Comparison of ENCODE assay signal across 8 mouse cellular contexts in genomic region chr6:100155676-100156075, GRCm38 (mm10).
A peak's percentile ranks its signal among the peaks of the same experiment; 100 is the strongest.
DNase-seq lines count a peak whose midpoint lies in the region; ATAC-seq lines count a peak whose summit lies in the region.

No protein-coding gene starts in this region.

- H3K9ac ChIP-seq in embryonic facial prominence, embryonic 13.5 days = no peak overlapping the region
- H3K9ac ChIP-seq in hindbrain, embryonic 12.5 days = no peak overlapping the region
- H3K9ac ChIP-seq in liver, embryonic 11.5 days (ENCODE audit: low read depth, low read length) = no peak overlapping the region
- no peak overlapping the region for H3K9ac ChIP-seq in neural tube, embryonic 14.5 days (replicated peaks; ENCODE audit: low read depth, low read length)

- H3K36me3 ChIP-seq in embryonic facial prominence, embryonic 13.5 days = no peaks in the 10 kb centered on the region
- H3K36me3 ChIP-seq in hindbrain, embryonic 12.5 days = no peaks in the 10 kb centered on the region
- no peaks in the 10 kb centered on the region for H3K36me3 ChIP-seq in liver, embryonic 11.5 days (ENCODE audit: control insufficient read depth, insufficient read depth, low read length)
- no peaks in the 10 kb centered on the region for H3K36me3 ChIP-seq in neural tube, embryonic 14.5 days (ENCODE audit: control insufficient read depth, insufficient read depth, low read length)

- H3K4me3 ChIP-seq in embryonic facial prominence, embryonic 13.5 days = no peak overlapping the region
- H3K4me3 ChIP-seq in hindbrain, embryonic 12.5 days = no peak overlapping the region
- H3K4me3 ChIP-seq in liver, embryonic 11.5 days (ENCODE audit: low read depth, low read length) = no peak overlapping the region
- H3K4me3 ChIP-seq in neural tube, embryonic 14.5 days (ENCODE audit: low read depth, low read length) = no peak overlapping the region

- H3K4me2 ChIP-seq in embryonic facial prominence, embryonic 13.5 days = no peak overlapping the region
- no peak overlapping the region for H3K4me2 ChIP-seq in hindbrain, embryonic 12.5 days (replicated peaks)
- peak overlapping the region; percentile 39 for H3K4me2 ChIP-seq in liver, embryonic 11.5 days
- H3K4me2 ChIP-seq in neural tube, embryonic 14.5 days (ENCODE audit: low read depth, low read length) = no peak overlapping the region; the same call in 1 of the 2 replicates

- peaks cover 47% of the 10 kb centered on the region for H3K4me1 ChIP-seq in embryonic facial prominence, embryonic 13.5 days
- H3K4me1 ChIP-seq in hindbrain, embryonic 12.5 days = peaks cover 26% of the 10 kb centered on the region
- H3K4me1 ChIP-seq in liver, embryonic 11.5 days (replicated peaks; ENCODE audit: control insufficient read depth, insufficient read depth, low read length) = peaks cover 6% of the 10 kb centered on the region
- H3K4me1 ChIP-seq in neural tube, embryonic 14.5 days (ENCODE audit: control insufficient read depth, insufficient read depth, low read length) = 0 out of 2 replicates have a peak, but pooled peaks cover 8% of the 10 kb centered on the region

- no peak for ATAC-seq in embryonic facial prominence, embryonic 13.5 days (ENCODE audit: insufficient number of reproducible peaks, insufficient read depth, low FRiP score, low TSS enrichment, low read depth)
- no peak; the same call in 1 of the 2 replicates for ATAC-seq in hindbrain, embryonic 12.5 days (ENCODE audit: low FRiP score)
- ATAC-seq in liver, embryonic 11.5 days (replicated peaks; ENCODE audit: low FRiP score) = peak; percentile 43; the same call in 1 of the 2 replicates
- ATAC-seq in neural tube, embryonic 14.5 days (ENCODE audit: low read depth) = peak; percentile 47; the same call in 1 of the 2 replicates

- peak; percentile 36 for DNase-seq in embryo, embryonic 10.5 days (ENCODE audit: low spot score)
- no peak for DNase-seq in embryo, embryonic 9.5 days (ENCODE audit: extremely low spot score)
- no peak for DNase-seq in liver, embryonic 11.5 days (ENCODE audit: low spot score)
- DNase-seq in layer of hippocampus, postnatal 10 days (ENCODE audit: low spot score in 2 of 2) = no peak
- DNase-seq in spleen, postnatal 4 days (ENCODE audit: low spot score in 2 of 2) = no peak

- 0 out of 2 replicates have a peak overlapping the region, but pooled peaks have one; percentile 11 for H3K27ac ChIP-seq in embryonic facial prominence, embryonic 13.5 days
- H3K27ac ChIP-seq in hindbrain, embryonic 12.5 days = peak overlapping the region; percentile 52; the same call in 1 of the 2 replicates
- peak overlapping the region; percentile 38; the same call in 1 of the 2 replicates for H3K27ac ChIP-seq in liver, embryonic 11.5 days (ENCODE audit: low read depth, low read length)
- 0 out of 2 replicates have a peak overlapping the region, but pooled peaks have one; percentile 6 for H3K27ac ChIP-seq in neural tube, embryonic 14.5 days (ENCODE audit: low read depth, low read length)

- WGBS in embryonic facial prominence, embryonic 13.5 days = 60% methylated on average over 20 of the region's 20 CpGs
- WGBS in hindbrain, embryonic 12.5 days = 38% methylated on average over 20 of the region's 20 CpGs
- 38% methylated on average over 20 of the region's 20 CpGs for WGBS in liver, embryonic 11.5 days
- WGBS in neural tube, embryonic 14.5 days = 9% methylated on average over 20 of the region's 20 CpGs

- H3K27me3 ChIP-seq in embryonic facial prominence, embryonic 13.5 days = no peaks in the 10 kb centered on the region
- peaks cover 18% of the 10 kb centered on the region for H3K27me3 ChIP-seq in hindbrain, embryonic 12.5 days
- no peaks in the 10 kb centered on the region for H3K27me3 ChIP-seq in liver, embryonic 11.5 days (replicated peaks; ENCODE audit: control insufficient read depth, insufficient read depth, low read length)
- H3K27me3 ChIP-seq in neural tube, embryonic 14.5 days (ENCODE audit: control insufficient read depth, insufficient read depth, low read length) = no peaks in the 10 kb centered on the region

- H3K9me3 ChIP-seq in embryonic facial prominence, embryonic 13.5 days = no peaks in the 10 kb centered on the region
- H3K9me3 ChIP-seq in hindbrain, embryonic 12.5 days (replicated peaks) = no peaks in the 10 kb centered on the region
- no peaks in the 10 kb centered on the region for H3K9me3 ChIP-seq in liver, embryonic 11.5 days (ENCODE audit: control insufficient read depth, low read length)
- H3K9me3 ChIP-seq in neural tube, embryonic 14.5 days (ENCODE audit: control insufficient read depth, low read length) = no peaks in the 10 kb centered on the region

Comparison
In these comparisons a context has a peak if more than half of its experiments do, and no peak if none do; other contexts are left out.
1. ATAC-seq: peak in liver, embryonic 11.5 days (single experiment) and neural tube, embryonic 14.5 days (single experiment); none in embryonic facial prominence, embryonic 13.5 days (single experiment) and hindbrain, embryonic 12.5 days (single experiment).
2. Peak in every context shown above with its lines, with median percentiles within 50 percentile points of each other: H3K27ac ChIP-seq.